Mouse (Mus musculus): ENCODE results near the gene Dnajc5g.

The Dnajc5g gene

DNA sequence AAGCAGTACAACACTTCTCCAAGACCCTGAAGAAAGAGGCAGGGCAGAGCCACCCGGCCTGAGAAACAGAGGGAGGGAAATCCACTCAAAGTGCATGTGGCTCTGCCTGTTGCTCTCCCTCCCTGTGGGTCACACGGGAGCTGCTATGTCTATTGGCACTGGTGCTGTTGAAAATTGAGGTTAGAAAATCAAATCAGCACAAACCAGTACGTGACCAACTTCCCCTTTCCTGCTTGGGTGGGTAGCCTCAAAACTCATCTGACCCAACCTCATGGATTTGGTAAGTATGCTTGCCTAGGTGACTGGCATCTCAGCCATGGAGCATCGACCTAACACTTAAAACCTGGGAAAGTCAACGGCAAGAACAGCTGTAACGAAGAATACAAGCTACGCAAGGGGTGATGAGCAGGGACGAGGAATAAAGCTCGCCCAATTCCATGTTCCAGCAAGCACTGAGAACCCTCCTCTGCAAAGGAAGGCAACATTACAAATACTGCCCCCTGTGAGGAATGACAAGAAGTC lies at the start of gene Dnajc5g:
Gene Dnajc5g, plus strand, starts transcription at position 472 of the 522 bp plus-strand sequence.
- no peak for DNase-seq

DNA sequence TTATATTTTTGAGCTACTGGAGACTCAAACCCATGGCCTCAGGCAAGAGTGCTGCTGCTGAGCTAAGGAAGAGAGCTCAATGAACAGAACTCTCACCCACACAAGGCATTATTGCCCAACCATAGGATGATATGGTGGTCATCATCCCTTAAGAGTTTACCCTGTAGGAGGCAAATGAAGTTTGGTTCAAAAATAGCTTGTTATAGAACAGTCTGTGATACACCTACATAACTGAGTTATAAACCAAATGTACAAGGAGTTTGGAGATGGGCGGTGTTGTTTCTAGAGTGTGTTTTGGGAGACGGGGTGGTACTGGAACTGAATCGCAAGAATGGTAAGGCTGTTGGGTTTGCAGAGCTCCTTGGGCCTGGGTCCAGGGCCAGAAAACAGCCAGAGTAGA lies 36.3 kb upstream of the Dnajc5g start:
- no peak for DNase-seq

DNA sequence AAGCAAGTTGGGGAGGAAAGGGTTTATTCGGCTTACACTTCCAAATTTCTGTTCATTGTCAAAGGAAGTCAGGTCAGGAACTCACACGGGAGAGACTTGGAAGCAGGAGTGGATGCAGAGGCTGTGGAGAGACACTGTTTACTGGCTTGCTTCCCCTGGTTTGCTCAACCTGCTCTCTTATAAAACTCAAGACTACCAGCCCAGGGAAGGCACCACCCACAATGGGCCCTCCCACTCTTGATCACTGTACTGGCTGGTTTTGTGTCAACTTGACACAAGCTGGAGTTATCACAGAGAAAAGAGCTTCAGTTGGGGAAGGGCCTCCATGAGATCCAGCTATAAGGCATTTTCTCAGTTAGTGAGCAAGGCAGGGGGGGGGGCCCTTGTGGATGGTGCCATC lies 35.0 kb upstream of the Dnajc5g start:
- no peak for DNase-seq

DNA sequence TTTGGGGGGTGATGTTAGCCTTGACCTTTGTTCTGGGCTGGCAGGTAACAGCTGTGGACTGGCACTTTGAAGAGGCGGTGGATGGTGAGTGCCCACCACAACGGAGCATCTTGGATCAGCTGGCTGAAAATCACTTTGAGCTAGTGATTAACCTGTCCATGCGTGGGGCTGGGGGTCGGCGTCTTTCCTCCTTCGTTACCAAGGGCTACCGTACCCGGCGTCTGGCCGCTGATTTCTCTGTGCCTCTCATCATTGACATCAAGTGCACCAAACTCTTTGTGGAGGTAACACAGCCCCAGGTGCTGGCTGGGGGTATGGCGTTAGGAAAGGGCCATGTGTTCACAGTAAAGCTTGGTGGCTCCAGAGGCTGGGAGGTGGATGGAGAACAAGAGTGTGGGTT lies 34.3 kb upstream of the Dnajc5g start:
- DNase-seq: no peak

DNA sequence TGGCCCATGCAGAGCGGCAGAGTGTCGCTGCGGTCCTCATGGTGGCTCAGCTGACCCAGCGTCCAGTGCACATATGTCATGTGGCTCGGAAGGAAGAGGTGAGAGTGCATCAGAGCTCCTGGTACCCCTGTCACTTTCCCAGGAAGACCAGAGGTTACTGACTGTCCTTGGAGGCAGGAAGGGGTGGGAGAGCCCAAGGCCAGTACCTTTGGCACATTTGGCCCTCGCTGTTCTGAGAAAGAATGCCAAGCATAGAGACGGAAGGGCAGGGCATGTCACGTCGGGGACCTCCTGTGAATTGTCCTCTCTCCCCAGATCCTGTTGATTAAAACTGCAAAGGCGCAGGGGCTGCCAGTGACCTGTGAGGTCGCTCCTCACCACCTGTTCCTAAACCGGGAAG lies 32.9 kb upstream of the Dnajc5g start:
- no peak for DNase-seq

DNA sequence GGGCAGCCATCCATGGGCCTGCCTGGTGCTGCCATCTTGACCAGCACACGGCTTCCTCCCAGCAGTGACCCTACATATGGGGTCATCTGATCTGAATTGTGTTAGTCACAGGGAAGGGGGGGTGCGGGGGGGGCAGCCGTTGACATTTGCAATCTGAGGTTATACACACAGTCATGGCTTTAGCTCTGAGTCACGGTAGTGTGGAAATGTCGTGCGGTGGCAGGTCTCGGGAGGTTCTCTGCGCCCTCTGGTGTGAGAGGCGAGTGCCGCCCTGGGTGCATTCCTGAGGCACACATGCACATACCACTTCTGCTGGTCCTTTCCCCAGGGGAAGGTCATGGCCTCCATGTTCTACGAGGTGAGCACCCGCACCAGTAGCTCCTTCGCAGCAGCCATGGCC lies 29.7 kb upstream of the Dnajc5g start:
- DNase-seq: no peak

DNA sequence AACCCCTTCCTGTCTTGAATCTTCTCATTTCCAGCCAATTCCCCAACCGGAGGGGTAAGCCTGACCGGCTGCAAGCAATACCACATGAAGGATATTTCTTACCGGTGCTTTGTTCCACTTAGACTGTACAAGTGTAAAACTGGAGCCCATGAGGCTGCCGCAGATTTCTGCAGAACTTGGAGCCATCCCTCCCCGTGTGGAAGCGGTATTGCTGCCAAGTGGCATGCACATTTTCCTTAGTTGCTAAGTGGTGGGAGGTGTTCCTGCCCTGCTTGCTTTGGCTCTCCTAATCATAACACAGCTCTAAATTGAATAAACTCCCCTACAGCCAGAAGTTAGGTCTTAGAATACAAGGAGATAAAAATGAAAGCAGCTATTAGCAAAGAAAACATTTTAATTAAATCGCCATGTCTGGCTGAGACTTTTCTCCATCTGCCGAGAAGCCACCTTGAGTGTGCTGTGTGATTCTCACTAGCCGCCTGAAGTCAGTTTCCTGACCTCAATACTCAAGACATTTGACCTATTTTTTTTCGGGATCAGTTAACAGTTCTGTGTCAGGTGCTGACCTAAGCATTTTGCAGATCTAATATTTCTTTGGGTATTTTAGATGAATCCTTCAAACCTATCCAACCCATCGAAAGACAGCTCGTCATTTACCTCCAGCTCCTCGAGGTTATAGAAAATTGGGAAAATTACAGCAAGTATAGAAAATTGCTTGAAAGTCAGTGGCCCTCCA lies 25.9 kb upstream of the Dnajc5g start:
- DNase-seq: no peak

DNA sequence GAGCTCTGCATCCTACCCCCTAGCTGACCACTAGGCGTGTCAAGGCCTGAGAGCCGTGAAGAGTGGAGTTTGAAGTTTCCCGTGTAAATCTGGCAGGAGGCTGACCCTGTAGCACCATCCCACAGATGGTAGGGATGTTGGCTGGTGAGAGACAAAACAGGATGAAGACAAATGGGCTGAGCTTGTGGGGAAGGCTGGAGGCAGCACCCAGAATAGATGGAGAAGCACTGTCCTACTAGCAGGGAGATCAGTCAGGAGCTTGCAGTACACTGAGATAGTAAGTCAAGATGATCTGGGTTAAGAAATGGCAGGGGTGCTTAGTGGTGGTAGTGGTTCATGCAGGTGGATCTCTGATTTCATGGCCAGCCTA lies 25.3 kb upstream of the Dnajc5g start:
- DNase-seq: no peak

DNA sequence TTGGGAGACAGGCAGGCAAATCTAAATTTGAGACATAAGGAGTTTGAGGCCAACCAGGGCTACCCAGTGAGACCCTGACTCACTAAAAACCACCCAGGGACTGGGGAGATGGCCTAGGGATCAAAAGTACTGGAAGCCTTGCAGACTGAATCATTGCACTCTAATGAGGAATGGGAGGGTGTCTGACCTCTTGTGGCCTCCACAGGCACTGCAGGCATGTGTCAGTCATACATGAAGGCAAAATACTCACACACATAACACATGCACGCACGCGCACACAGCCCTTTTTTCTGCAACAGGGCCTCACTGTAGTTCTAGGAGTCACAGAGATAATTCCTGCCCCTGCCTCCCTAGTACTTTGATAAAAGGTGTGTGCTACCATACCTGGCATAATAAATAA lies 24.7 kb upstream of the Dnajc5g start:
- DNase-seq: peak in 1 of 2 experiments; percentile 50

DNA sequence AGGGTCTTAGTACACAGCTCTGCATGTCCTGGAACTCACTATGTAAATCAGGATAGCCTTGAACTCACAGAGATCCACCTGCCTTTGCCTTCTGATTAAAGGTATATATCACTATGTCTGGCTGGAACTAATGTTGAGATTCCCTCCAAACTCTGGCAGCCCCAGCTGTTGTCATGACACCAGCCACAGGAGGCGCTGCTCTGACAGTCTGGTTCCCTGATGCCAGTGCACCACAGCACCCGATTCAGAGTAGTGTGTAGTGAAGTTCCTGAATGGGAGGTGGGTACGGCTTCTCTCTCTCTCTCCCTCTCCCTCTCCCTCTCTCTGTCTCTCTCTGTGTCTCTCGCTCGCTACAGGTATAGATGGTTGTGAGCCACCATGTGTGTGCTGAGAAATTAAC lies 23.7 kb upstream of the Dnajc5g start:
- DNase-seq: peak; percentile 17 to 69

DNA sequence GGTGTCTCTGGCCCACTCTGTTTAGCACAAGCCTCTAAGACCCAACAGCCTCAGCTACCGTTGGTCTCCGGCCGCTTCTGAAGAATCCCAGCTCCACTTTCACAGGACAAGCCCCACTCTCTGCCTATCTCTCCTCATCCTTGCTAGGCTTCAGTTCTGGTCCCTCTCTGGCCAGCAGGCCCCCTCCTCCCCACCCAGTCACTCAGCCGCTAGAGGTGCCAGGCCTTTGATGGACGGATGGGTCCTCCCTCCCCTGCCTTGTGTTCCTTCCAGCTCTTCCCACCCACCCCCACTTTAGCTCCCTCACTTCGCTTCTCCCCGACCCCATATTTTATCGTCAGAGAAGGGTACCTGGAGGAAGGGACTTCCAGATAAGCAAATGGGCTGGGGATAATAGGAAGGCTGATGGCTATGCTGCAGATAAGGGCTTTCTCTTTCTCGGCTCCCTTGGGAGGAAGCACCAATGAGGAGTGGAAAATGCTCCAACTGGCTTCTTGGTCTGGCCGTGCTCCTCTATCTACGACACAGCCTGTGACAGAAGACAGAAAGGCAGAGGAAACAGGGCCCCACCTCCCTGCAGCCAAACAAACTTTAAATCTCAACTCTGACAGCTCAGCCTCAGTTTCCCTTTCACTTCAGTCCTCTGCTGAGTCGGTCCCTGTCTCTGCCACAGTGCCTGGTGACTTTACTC lies 23.0 kb upstream of the Dnajc5g start:
- peak; percentile 36 to 45 for DNase-seq

DNA sequence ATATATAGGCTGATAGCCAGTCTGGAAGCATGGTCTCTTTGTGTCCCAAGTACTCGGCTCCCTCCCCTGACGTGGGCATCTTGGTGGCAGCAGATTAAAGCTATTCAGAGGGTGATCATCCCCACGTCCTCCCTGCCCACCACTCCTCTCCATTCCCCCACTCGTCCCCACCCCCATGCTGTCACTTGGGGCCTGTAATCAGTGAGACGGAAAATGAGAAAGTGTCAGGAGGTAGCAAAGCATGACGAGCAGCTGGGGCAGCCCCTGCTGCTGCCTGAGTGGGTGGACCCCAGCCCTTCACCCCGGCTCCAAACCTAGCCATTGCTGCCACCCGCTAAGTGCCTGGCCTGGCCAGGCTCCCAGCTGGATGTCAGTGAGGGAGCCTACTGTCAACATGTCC lies 22.1 kb upstream of the Dnajc5g start:
- DNase-seq: no peak

DNA sequence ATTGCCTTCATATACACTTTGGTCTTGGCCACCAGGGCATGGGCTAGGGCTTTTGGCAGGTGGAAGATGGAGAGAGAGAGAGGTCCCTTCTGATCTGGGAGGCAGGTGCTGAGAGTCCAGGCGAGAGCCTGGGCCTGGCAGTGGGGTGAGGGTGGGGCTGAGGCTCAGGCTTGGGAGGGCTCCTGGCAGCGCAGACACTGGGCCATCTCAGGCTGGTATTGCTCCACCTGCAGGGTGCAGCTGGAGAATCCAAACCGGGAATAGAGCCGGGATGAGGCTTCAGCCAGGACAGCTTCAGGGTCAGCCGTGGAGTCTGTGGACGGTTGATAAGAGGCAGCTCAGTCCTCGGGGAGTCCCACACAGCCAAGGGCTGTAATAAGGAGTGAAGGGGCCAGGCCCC lies 19.5 kb upstream of the Dnajc5g start:
- DNase-seq: no peak

DNA sequence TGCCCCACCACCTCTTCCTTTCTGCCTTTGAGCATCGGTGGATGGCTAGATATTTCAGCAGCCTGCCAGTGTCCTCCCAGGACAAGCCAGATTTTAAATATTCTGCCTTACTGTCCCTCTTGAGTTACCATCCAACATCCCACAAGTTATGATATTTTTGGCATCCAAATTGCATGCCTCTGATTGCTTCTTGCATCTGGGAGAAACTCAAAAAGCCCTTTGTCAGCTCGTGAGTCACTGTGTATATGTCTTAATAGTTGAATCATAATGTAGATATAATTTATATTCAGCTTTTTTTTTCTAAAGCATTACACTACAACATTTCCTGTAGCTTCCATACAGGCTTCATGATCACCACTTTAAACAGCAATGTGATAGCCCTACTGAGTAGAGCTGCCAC lies 19.0 kb upstream of the Dnajc5g start:
- no peak for DNase-seq

DNA sequence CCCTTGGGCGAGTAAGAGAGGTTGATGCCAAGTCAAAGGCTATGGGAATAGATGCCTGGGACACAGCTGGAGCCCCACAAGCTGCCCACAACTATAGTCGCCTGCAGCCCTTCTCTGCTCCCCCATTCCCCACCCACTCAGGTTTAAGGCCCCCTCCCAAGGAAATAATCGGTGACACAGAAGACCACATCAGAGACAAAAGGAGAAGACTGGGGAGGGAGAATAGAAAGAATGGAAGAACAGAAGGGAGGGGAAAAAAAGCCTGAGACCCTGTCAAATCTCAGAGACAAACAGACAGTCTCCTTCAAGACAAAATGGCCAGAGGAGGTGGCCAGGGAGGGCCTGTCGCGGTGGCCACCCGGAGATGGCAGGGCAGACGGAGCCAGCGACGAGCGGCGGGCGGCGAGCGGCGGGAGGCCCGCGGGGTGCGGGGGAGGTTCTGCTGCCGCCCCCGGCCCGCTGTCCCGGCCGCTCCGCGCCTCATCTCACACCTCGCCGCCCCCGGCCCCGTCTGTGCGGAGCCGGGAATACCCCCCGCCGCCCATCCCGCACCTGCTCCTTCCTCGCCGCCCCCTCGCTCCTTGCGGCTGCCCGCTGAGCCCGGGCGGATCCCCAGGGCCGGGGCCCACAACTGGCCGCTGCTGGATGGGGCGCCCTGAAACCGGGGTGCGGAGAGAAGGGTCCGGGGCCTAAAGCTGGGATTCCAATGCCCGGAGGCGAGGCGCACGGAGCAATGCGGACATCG lies 13.7 kb upstream of the Dnajc5g start:
- no peak for DNase-seq

DNA sequence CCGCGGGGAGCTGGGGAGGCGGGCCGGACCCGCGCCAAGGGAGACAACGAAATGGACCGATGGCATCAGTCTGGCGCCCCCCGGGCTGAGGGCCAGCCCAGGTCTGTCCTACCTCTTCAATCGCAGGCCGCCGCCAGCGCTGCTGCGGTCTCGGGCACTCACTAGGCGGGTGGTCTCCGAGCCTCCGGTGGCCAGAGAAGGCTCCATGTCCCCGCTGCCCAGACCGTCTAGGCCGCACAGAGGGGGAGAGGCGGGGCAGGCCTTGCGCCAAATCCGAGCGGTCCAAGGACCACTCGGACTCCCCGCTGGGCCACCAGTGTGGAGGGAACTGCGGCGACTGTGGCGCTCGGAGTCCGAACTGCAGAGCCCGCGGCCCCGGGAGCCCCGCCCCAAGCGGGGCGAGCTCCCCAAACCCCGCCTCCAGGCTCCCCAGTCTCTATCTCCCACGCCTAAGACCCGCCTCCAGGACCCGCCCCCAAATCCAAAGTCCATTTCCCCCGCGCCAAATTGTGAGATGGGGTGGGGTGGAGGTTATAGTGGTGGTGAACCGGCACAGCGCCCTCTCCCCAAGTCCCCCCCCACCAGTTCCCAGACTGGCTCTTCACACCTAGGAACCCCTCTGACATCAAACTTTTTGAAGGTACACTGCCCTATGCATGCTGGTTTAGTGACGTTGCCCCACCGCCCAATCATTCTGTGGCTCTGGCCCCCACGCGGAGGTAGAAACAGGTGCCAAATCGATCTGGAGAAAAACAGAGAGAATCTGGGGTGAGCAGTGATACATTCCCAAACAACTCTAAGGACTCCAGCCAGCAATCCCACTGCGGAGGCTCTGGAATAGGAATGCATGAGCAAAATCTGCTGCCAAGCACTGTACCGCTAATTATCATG lies 12.7 kb upstream of the Dnajc5g start:
- peak; percentile 54 to 70 for DNase-seq

DNA sequence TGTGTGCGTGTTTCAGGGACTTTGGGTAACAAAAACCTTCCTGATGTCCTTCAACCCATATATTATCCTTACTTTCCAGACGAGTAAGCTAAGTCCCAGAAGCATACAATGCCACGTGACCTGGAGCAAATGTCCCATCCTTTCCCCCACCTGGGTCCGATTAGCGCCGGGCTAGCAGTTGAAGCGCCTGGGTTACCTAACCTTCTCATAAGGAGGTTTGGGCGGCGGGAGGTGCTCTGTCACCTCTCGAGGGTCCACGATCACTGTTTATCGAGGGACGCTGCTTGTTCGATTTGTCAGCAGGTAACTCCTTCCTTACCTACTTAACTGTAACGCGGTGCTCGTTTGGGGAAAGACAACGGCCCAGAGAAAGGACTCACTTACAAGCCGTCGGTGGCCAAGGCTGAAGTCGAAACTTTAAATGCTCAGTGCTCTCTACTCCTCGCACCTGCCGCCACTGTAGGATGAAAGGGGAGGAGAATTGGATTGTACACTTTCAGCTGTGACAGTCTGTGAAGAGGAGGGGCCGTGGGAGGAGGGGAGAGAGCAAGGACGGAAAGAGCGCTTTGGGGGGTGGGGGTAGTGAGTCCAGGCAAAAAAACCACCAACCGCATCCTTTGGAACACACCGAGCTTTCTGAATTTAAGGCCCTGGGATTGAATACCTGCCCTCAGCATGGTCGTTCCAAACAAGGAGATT lies 11.8 kb upstream of the Dnajc5g start:
- DNase-seq: no peak

DNA sequence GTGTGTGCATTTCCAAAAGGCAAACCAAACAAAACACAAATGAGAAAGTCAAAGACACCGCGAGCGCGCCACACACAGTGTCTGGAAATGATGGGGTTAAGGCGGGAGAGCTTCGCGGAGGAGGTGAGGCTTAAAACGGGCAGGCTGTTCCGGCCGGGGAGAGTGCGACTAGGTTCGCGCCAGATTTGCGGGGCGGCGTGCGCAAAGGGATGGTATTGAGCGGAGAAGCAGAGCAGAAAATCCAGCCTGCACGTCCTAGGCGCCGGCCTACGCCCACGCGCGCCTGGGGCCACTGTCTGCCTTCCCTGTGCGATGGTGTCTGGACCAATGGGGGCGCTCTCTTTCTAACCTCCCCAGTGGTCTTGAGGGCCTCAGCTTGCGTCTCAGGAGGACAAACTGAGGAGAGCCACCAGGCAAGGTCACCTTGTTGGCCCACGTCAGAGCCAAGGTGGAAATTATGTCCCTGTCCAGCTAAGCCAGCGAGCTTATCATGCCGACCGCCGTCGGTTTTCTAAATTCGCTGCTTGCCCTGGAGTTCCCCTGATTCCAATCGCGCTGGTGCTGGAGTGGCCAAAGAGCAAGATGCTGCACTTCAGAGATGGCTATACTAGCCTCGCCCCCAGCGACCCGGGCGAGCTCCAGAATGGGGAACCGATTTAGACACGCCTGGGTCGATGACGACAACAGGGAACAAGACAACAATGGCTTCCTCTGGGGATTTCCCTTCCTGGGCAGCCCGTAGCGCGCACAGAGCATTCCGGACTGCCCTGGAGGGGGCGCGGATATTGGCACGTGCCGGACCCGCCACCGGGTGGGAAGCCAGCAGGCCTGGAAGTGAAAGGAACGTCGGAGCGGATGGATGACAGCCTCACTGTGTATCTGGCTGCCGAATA lies 11.0 kb upstream of the Dnajc5g start:
- peak; percentile 20 to 44 for DNase-seq

DNA sequence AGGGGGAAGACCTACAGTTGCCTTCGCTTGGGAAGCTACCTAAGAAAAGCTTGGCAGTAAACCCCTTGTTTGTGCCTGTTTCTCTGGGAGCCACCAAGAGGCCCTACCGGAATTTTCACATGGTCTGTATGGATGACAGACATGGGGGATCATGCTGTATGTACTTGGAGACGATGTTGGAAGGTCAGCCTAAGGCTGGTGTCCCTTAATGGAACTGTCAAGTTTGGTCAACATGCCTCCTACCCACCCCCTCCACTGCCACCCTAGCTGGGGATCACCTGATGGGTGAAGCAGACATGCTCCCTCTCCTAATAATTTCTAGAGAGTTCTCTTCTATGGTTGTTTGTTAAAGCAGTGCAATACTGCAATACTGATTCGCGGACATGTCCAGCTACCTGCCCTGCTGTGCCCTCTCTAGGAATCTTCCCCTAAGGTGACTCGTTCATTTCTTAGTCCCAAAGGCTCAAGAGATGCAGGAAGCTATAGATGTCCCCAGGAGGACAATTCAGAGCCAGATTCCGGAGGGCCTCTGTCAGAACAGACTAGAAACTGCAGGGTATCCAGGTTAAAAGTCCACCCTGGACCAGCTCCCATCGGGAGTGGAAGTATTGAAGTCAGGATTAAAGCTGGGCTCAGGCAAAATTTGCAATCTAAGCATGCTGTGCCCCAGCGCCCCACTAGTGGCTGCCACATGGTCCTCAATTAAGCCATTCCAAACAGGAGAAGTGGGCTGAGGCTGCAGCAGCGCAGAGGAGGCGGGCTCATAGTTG lies 10.2 kb upstream of the Dnajc5g start:
- DNase-seq: no peak

DNA sequence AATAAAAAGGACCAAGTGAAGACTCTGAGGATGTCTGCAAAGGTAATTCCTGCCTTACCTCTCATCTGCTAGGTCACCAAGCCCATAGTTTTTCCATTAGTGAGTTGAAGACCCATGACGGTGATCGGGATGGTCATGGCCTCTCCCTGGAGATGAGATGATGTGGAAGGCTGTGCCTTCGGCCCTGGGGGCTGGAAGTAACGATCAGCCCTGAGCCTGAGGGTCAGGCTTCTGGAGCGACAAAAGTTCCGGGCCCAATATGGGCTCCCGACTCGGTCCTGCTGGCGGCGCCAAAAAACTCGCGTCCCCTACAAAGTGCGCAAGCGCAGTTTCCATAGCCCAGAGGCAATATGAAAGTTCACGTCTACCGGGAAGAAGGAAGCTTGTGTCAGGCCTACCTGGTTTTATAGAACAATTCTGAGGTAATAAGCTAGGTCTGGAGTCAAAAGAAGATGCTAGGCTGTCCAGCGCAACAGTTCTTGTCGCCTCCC lies 2.0 kb downstream of the Dnajc5g start, which contains the start of gene Slc30a3:
Gene Slc30a3, minus strand, starts transcription at position 238 of the 491 bp plus-strand sequence.
- DNase-seq: no peak
